Mouse (Mus musculus) kidney, embryonic 15.5 days (tissue): ENCODE results near the gene Nln. TPM values are rescaled to one million over a fixed set of nuclear protein-coding genes. Genes with fewer than 3 reads are reported as not detected.

Source experiments
- polyA plus RNA-seq: library from polyadenylated mRNA; unstranded; fragments of >200 nt; fragmentation: Nextera tagmentation; extraction: Ambion mirVana; gene quantifications from 2 replicates; pipeline ENCODE4 v1.2.1, GENCODE M21; 2015

Nln gene
- polyA plus RNA-seq, 1 experiment from 2014 or later: 18.6 TPM

Other genes with a start within 250 kb of the Nln start
- 17.9 and 19.4 TPM in 2 replicates for gene Erbin, start 189.1 kb downstream of the Nln start, polyA plus RNA-seq
- gene Sgtb, start 127 bp upstream of the Nln start, polyA plus RNA-seq: 5.9 and 6.5 TPM in 2 replicates
- 66.2 and 69.8 TPM in 2 replicates for gene Trappc13, start 68.9 kb upstream of the Nln start, polyA plus RNA-seq
- gene Trim23, start 69.2 kb upstream of the Nln start, polyA plus RNA-seq: 19.0 and 20.8 TPM in 2 replicates
- 77.8 and 82.9 TPM in 2 replicates for gene Cenpk, start 119.0 kb upstream of the Nln start, polyA plus RNA-seq
- gene Ppwd1, start 119.2 kb upstream of the Nln start, polyA plus RNA-seq: 17.4 and 18.8 TPM in 2 replicates
- gene Adamts6, start 178.2 kb upstream of the Nln start, polyA plus RNA-seq: 1.9 and 2.3 TPM in 2 replicates